8 mouse cellular contexts compared by ENCODE assay signal in genomic region chr12:3310321-3310692, GRCm38 (mm10). TPM values are rescaled to one million over a fixed set of nuclear protein-coding genes. Genes with fewer than 3 reads are reported as not detected.
DNase-seq lines count a peak whose midpoint lies in the region; ATAC-seq and TF ChIP-seq lines count a peak whose summit lies in the region.

No protein-coding gene starts in this region.

- H3K4me2 ChIP-seq in heart, postnatal 0 days (ENCODE audit: low read depth, low read length): peak overlapping the region; percentile 95
- H3K4me2 ChIP-seq in forebrain, embryonic 13.5 days: peak overlapping the region; percentile 79
- peak overlapping the region; percentile 95 for H3K4me2 ChIP-seq in liver, embryonic 16.5 days (ENCODE audit: low read depth, low read length)

- H3K4me1 ChIP-seq in heart, postnatal 0 days (ENCODE audit: control insufficient read depth, insufficient read depth): peaks cover 19% of the 10 kb centered on the region
- peaks cover 4 to 7% of the 10 kb centered on the region in 2 experiments; a peak in 3 of 4 replicates for H3K4me1 ChIP-seq in ES-E14 (ENCODE audit: control insufficient read depth in 2 of 2, insufficient read depth in 2 of 2, low read length in 2 of 2, poor library complexity in 1 of 2)
- peaks cover 23% of the 10 kb centered on the region for H3K4me1 ChIP-seq in forebrain, embryonic 13.5 days
- peaks cover 15% of the 10 kb centered on the region for H3K4me1 ChIP-seq in liver, embryonic 16.5 days (ENCODE audit: control insufficient read depth, low read depth, low read length)

- H3K27me3 ChIP-seq in heart, postnatal 0 days (ENCODE audit: control insufficient read depth, insufficient read depth, low read length): no peaks in the 10 kb centered on the region
- H3K27me3 ChIP-seq in forebrain, embryonic 13.5 days: no peaks in the 10 kb centered on the region
- no peaks in the 10 kb centered on the region for H3K27me3 ChIP-seq in liver, embryonic 16.5 days (ENCODE audit: control insufficient read depth, insufficient read depth, low read depth, low read length)

- WGBS in heart, postnatal 0 days: 1% methylated on average over 15 of the region's 15 CpGs
- 1% methylated on average over 15 of the region's 15 CpGs for WGBS in forebrain, embryonic 13.5 days
- WGBS in liver, embryonic 16.5 days (ENCODE audit: insufficient replicate concordance): 3% methylated on average over 15 of the region's 15 CpGs

- DNase-seq in heart, postnatal 0 days (ENCODE audit: low spot score): no peak
- DNase-seq in heart, postnatal 25 days (ENCODE audit: low spot score): no peak
- DNase-seq in ES-E14 (ENCODE audit: low read depth, low spot score): no peak
- no peak for DNase-seq in adrenal gland, adult 2 months
- no peak for DNase-seq in layer of hippocampus, adult 9-11 months

- no peak for ATAC-seq in heart, postnatal 0 days (ENCODE audit: insufficient read depth, low read depth)
- ATAC-seq in forebrain, embryonic 13.5 days: no peak
- ATAC-seq in liver, embryonic 16.5 days (ENCODE audit: low read depth): no peak
- no peak for ATAC-seq in frontal cortex, adult (ENCODE audit: low TSS enrichment)

- no peaks in the 10 kb centered on the region for H3K9me3 ChIP-seq in heart, postnatal 0 days (replicated peaks; ENCODE audit: control insufficient read depth, low read length)
- no peaks in the 10 kb centered on the region for H3K9me3 ChIP-seq in ES-E14 (ENCODE audit: control insufficient read depth, insufficient read depth, low read depth, low read length)
- H3K9me3 ChIP-seq in forebrain, embryonic 13.5 days (replicated peaks): no peaks in the 10 kb centered on the region
- no peaks in the 10 kb centered on the region for H3K9me3 ChIP-seq in liver, embryonic 16.5 days (replicated peaks; ENCODE audit: control insufficient read depth, low read length)

- peak overlapping the region; percentile 70 for H3K4me3 ChIP-seq in heart, postnatal 0 days (ENCODE audit: low read depth, low read length)
- peak overlapping the region; percentile 51 to 65 for H3K4me3 ChIP-seq in ES-E14 (ENCODE audit: insufficient read depth in 1 of 2, low read depth in 1 of 2, low read length in 2 of 2, poor library complexity in 1 of 2, severe bottlenecking in 1 of 2)
- H3K4me3 ChIP-seq in forebrain, embryonic 13.5 days: peak overlapping the region; percentile 84
- H3K4me3 ChIP-seq in liver, embryonic 16.5 days (ENCODE audit: low read depth, low read length): peak overlapping the region; percentile 77

- TF ChIP-seq CTCF in heart, postnatal 0 days (IDR thresholded peaks at IDR 0.05; ENCODE audit: low read depth): no peak

- H3K9ac ChIP-seq in heart, postnatal 0 days (replicated peaks; ENCODE audit: low read depth, low read length): peak overlapping the region; percentile 74
- peak overlapping the region; percentile 66 for H3K9ac ChIP-seq in ES-E14 (ENCODE audit: insufficient read depth, low read depth, low read length, poor library complexity, severe bottlenecking)
- H3K9ac ChIP-seq in forebrain, embryonic 13.5 days: peak overlapping the region; percentile 77
- peak overlapping the region; percentile 83 for H3K9ac ChIP-seq in liver, embryonic 16.5 days (ENCODE audit: low read depth, low read length)

- no peak for TF ChIP-seq EP300 in heart, postnatal 0 days (IDR thresholded peaks at IDR 0.05; ENCODE audit: low read depth)

- intact Hi-C loops in heart, postnatal 25 days (cut with DNase I): loop anchor here (5.0 kb wide), 1 partner anchor 122 kb away; no protein-coding TSS in a partner anchor

- no peaks in the 10 kb centered on the region for H3K36me3 ChIP-seq in heart, postnatal 0 days (replicated peaks; ENCODE audit: control insufficient read depth, insufficient read depth, low read length)
- no peaks in the 10 kb centered on the region for H3K36me3 ChIP-seq in ES-E14 (ENCODE audit: control insufficient read depth, insufficient read depth, low read length, poor library complexity, severe bottlenecking)
- no peaks in the 10 kb centered on the region for H3K36me3 ChIP-seq in forebrain, embryonic 13.5 days (ENCODE audit: poor library complexity, severe bottlenecking)
- H3K36me3 ChIP-seq in liver, embryonic 16.5 days (ENCODE audit: control insufficient read depth, insufficient read depth): no peaks in the 10 kb centered on the region

- in situ Hi-C loops in ES-E14 (cut with MboI; ENCODE audit: low sequenced_read_pairs in 2 of 2, unreplicated experiment in 2 of 2): no loop called here

- peak overlapping the region; percentile 93 for H3K27ac ChIP-seq in heart, postnatal 0 days (ENCODE audit: low read depth)
- no peak overlapping the region; the same call in 1 of the 2 replicates for H3K27ac ChIP-seq in ES-E14 (ENCODE audit: insufficient read depth, low read depth, low read length, poor library complexity, severe bottlenecking)
- H3K27ac ChIP-seq in forebrain, embryonic 13.5 days: peak overlapping the region; percentile 73
- H3K27ac ChIP-seq in liver, embryonic 16.5 days (ENCODE audit: low read length): peak overlapping the region; percentile 88

TF ChIP-seq in ES-E14, 5 proteins besides CTCF, POLR2A, EP300 and RAD21:
- TF ChIP-seq MAFK (IDR thresholded peaks at IDR 0.05; ENCODE audit: insufficient read depth, low read depth, low read length) (no peak), CHD2 (IDR thresholded peaks at IDR 0.05; ENCODE audit: low read depth, low read length) (no peak), ZNF384 (IDR thresholded peaks at IDR 0.05; ENCODE audit: low read depth, low read length) (no peak), ZC3H11A (IDR thresholded peaks at IDR 0.05; ENCODE audit: borderline replicate concordance, low read depth, low read length) (no peak), HCFC1 (IDR thresholded peaks at IDR 0.05; ENCODE audit: borderline replicate concordance, insufficient read depth, low read length) (no peak)

RNA-seq across cellular contexts. Expression of gene Rab10, which starts 0.5 kb away (rescaled TPM):
- 91.4 and 113 TPM in 2 replicates for total RNA-seq in heart, postnatal 0 days (2014; rRNA removed; ENCODE audit: low replicate concordance)
- 54.9 and 56.2 TPM in 2 replicates for polyA plus RNA-seq in heart, postnatal 0 days (2015; fragmentation: Nextera tagmentation; extraction: Ambion mirVana)
- 100 to 1,000 TPM; 120 to 135 TPM for total RNA-seq in heart, postnatal 25 days (2021)
- 65.4 and 73.5 TPM in 2 replicates for total RNA-seq in ES-E14 (2012; rRNA removed)
- polyA plus RNA-seq in forebrain, embryonic 13.5 days (2015; fragmentation: Nextera tagmentation; extraction: Ambion mirVana): 103 and 106 TPM in 2 replicates
- 37.5 and 40.5 TPM in 2 replicates for polyA plus RNA-seq in liver, embryonic 16.5 days (2015; fragmentation: Nextera tagmentation; extraction: Ambion mirVana)
- total RNA-seq in adrenal gland, adult 2 months (2021): 100 to 1,000 TPM; 195 to 206 TPM
- 60.6 and 65.6 TPM in 2 replicates for polyA plus RNA-seq in adrenal gland, adult 2 months (2012; rRNA removed)

RNA-seq across cellular contexts. Expression of gene Kif3c, which starts 54.6 kb away (rescaled TPM):
- 4.3 and 8.3 TPM in 2 replicates for total RNA-seq in heart, postnatal 0 days (2014; rRNA removed; ENCODE audit: low replicate concordance)
- 2.4 and 2.9 TPM in 2 replicates for polyA plus RNA-seq in heart, postnatal 0 days (2015; fragmentation: Nextera tagmentation; extraction: Ambion mirVana)
- total RNA-seq in heart, postnatal 25 days (2021): 1 to 10 TPM; 3.8 to 4.4 TPM
- 6.8 and 8.8 TPM in 2 replicates for total RNA-seq in ES-E14 (2012; rRNA removed)
- 64.2 and 70.4 TPM in 2 replicates for polyA plus RNA-seq in forebrain, embryonic 13.5 days (2015; fragmentation: Nextera tagmentation; extraction: Ambion mirVana)
- 0.72 and 0.74 TPM in 2 replicates for polyA plus RNA-seq in liver, embryonic 16.5 days (2015; fragmentation: Nextera tagmentation; extraction: Ambion mirVana)
- 10 to 100 TPM; 17.5 to 26.9 TPM for total RNA-seq in adrenal gland, adult 2 months (2021)
- polyA plus RNA-seq in adrenal gland, adult 2 months (2012; rRNA removed): 11.3 and 21.2 TPM in 2 replicates
